Mouse (Mus musculus) urinary bladder, postnatal 25 days (tissue): ENCODE results near the gene Soga1.
A peak's percentile ranks its signal among the peaks of the same experiment; 100 is the strongest.

Experiments
- DNase-seq: peaks from one replicate; pipeline ENCODE4 v3.0.0; 2022; ENCODE audit warnings: low spot score

Gene Soga1

GRCm38 (mm10) chr2:157079701-157080180 lies 687 bp upstream of the Soga1 start:
- DNase-seq: no peak

DNA sequence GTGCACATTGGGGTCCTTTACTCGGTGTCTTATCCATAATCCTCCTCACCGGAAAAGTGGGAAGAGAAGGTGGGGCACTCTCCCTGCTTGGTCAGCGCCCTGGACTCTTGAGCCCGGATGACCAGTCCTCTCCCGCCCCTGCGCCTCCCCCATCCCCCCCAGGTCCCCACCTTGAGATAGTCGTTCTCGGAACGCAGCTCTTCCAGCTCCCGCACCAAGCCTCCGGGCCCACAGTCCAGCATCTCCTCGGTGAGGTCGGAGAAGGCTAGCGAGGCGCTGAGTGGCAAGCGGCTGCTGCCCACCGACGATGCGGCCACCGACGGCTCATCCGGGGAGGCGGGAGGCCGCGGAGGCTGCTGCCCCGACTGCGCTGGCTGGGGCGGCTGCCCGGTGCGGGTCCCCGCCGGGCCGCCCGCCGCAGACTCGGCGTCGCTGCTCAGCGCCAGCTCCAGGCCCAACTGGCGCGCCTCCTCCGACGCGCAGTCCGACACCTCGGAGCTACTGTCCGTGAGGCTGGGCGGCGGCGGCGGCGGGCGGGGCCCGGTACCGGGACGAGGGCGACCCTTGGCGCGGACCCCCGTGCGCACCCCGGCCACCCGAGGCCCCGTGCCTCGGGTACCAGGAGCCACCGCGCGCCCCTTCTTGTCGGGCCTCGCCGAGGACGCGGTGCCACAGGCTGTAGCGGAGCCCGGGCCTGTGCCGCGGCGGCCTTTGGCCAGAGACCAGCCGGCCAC lies 828 bp downstream of the Soga1 start:
- DNase-seq: no peak

DNA sequence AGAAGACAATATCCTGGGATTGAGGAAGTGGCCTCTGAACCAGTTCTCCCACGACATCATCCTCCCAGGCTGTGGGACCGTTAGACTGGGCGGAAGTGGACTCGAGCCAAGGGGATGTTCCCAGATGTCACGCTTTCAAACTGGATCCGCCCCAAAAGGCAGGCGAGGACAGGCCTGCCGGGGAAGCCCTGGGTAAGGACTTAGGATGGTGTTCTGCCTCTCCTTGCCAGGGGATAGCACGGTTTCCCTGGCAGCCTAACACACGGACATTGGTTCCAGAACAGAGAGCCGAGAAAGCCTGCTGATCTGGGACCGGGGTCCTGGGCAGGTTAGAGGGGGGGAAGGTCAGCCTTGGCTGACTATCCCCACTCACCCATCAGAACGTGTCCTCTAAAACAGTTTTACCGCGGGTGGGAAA lies 1.4 kb downstream of the Soga1 start:
- DNase-seq: peak; percentile 77

DNA sequence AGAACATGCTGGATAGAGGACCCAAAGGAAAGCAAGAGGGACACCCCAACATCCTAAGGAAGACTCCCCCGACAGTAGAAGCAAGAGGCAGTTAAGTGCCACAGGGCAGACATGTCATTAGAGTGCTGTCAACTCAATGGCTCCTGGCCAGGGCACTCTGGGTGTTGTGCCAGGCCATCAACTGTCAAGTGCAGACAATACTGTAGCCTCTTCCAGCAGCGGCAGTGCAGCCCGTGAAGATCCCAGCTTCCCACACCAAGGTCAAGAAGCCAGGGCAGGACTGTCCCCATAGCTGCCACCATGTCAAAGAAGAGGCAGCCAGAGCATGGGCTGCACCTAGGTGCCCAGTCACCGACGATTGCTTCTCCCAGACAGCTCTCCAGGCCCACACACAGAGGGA lies 1.9 kb downstream of the Soga1 start:
- no peak for DNase-seq

GRCm38 (mm10) chr2:157076585-157076984 lies 2.5 kb downstream of the Soga1 start:
- DNase-seq: no peak

GRCm38 (mm10) chr2:157075685-157076084 lies 3.4 kb downstream of the Soga1 start:
- no peak for DNase-seq

GRCm38 (mm10) chr2:157075226-157075625 lies 3.8 kb downstream of the Soga1 start:
- DNase-seq: no peak

GRCm38 (mm10) chr2:157074772-157075171 lies 4.3 kb downstream of the Soga1 start:
- DNase-seq: no peak

- DNase-seq: peak; percentile 39
Observed at GRCm38 (mm10) chr2:157074186-157074724, 4.8 kb downstream of the Soga1 start.

DNA sequence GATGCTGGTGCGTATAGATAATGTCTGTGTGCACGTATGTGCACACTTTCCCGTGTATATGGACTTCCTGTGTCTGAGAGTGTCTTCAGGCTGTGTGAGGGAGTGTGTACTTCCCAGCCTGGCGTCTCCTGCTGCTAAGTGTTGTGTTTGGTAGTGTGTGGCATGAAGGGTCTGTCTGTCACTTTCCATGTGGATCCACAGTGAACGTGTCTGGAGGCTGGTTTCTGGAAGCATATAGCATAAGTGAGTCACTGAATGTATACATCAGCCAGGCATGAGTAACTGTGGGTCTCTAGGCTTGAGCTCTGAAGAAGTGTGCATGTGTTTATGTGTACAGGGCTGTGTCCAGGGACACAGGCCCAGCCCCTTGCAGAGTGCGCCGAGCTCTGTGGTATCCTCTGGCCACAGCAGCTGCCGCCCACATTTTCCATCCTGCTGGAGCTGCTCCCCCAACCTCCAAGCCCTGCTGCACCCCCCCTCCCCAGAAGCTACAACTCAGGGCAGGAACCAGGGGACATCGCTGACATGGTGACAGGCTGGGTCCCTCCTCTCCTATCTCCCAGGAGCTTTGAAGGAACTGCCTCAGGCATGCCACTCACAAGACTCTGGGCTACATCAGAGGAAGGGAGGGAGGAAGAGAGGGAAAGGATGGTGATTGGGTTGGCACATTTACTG lies 5.5 kb downstream of the Soga1 start:
- DNase-seq: no peak

- no peak for DNase-seq
Observed at GRCm38 (mm10) chr2:157072316-157072990, 6.6 kb downstream of the Soga1 start.

DNA sequence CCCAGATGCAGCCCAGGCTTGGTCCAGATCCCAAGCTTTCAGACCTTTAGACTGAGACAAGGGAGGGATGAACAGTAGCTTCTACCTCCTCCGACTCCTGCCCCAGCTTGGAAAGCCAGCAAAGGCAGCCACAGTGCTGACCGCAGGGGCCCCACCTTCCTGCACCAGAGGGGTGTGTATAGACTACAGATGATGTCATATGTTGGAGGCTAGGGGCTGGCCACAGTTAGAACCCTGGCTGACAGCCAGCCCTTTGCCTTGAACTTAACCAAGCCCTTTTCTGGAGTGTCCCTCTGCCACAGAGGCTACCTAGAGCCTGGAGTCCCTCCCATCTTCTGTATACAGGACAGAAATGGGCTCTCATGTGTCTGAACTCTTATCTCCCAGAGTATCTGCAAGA lies 7.5 kb downstream of the Soga1 start:
- peak; percentile 60 for DNase-seq

DNA sequence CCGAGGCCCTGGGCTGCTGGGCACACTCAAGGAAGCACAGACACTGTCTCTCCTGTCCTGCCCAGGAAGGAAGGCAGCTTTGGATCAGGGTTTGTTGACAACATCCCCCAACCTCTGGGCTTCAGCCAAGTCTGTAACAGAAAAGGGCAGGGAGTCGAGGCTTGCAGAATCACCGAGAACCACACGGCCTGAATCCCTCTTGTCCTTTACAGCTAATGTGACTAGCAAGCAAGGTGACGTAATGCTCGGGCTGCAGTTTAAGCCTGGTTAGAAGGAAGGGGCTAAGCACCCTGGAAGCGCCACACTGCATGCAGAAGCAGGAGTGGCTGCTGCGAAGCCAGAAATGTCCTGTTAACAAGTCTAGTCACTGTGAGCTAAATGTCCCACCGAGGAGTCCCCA lies 8.7 kb downstream of the Soga1 start:
- no peak for DNase-seq

GRCm38 (mm10) chr2:157069755-157070315 lies 9.2 kb downstream of the Soga1 start:
- DNase-seq: no peak

DNA sequence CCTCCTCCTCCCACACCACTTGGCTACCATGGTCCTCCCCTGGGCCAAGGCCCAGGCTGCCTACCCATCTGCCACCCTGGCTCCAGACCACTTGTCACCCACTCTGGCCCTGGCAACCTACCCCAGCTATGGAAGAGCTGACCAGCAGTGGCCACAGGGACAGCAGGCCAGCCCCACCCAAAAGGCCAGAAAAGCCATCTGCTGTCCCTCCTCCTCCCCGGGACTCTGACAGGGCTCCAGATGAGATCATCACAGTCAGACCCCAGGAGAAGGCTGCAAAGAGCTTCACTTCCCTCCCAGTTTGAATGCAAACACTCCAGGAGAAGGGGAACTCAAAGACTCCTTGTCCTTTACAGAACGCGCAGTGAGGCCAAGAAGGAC lies 9.7 kb downstream of the Soga1 start:
- no peak for DNase-seq

DNA sequence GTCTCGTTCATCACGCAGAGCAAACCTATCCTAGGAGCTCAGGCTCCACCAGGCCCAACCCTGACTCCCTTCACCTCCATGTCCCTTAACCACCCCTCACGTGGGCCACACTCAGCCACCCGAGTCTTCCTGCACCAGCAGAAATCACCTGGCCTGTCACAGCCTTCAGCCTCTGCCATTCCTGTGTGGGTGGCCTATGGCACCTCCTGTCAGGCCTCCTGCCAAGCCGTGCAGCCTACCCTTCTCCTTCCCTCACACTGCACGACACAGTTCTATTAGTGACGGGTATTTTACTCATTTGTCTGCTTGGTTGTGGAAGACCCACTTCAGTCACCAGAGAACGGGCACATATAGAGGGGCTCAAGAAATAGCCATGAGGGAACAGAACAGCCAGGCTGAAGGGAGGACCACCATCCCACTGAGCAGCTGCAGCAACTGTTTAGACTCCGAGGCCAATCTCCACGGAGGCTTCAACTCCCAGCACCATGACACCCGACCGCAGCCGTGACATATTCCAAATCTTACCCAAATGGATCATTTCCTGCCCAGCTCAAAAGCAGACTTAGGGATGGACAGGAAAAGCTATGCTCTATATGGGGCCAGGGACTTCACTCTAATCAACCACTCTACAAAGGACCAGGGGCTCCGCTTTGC lies 10.2 kb downstream of the Soga1 start:
- DNase-seq: no peak

GRCm38 (mm10) chr2:157066731-157067430 lies 12.2 kb downstream of the Soga1 start:
- no peak for DNase-seq

GRCm38 (mm10) chr2:157065879-157066226 lies 13.2 kb downstream of the Soga1 start:
- DNase-seq: no peak

DNA sequence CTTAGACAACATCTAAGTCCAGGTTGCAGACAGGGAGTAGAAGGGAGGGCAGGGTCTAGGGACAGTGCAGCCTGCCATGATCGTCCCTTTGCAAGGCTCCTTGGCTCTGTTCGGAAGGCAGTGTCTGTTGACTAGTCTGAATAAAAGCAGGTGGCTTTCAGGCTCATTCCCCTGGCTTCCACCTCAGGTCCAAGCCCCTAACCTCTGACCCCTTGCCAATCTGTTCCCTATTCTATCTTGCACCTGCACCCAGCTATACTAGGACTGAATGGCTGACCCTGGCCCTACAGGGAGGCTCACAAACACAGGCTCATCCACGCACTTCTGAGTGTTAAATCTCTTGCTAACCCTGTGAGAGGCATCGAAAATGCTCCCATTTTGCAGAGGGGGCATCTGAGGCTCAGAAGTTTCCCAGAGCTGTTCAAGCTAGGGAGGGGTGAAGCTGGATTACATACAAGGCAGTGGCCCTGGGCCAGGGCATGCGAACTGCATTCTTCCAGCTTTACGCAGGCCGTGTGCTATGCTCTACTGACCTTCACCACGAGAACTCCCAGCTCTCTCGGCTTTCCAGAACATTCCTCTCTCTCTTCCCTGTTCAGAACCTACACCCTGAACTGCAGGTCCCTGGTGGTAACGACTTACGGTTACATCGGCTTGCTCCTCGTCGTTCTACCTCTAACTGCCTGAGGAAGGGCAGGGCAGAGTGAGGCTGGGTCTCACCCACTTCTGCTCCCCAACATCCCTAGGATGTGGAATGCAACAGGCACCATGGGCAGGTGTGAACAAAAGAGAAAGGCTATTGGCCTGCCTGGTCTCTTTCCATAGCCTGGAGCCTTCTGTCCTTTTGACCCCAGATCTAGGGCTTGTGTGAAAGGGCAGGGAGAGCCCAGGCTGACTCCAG lies 13.8 kb downstream of the Soga1 start:
- peak; percentile 50 for DNase-seq

DNA sequence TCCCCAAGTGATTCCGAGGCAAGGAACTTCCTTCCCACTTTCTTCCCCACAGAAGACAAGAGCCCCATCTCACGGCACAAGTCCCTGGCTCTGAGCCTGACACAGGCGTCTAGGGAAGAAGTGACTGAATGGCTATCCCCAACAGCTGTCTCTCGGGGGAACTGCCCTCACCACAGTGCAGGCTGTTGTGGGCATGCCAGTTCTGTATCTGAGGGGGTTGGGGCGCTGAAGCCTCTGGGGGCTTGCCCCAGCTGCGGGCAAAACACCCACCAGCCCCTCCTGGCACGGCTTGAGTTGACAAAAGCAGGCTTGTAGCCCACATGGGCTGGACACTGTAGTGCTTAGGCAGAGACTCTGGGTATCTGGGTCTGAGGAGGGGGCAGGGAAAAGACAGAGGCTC lies 14.9 kb downstream of the Soga1 start:
- no peak for DNase-seq
